Mouse (Mus musculus) skeletal muscle tissue, postnatal 0 days (tissue): ENCODE measurements around the gene 1300017J02Rik. TPM values are rescaled to one million over a fixed set of nuclear protein-coding genes. Genes with fewer than 3 reads are reported as not detected.

ENCODE experiments used
- polyA plus RNA-seq: library from polyadenylated mRNA; unstranded; fragments of >200 nt; fragmentation: Nextera tagmentation; extraction: Ambion mirVana; gene quantifications from 2 replicates; pipeline ENCODE4 v1.2.1, GENCODE M21; 2015

Gene 1300017J02Rik
- polyA plus RNA-seq = 1.4 and 2.1 TPM in 2 replicates

DNA sequence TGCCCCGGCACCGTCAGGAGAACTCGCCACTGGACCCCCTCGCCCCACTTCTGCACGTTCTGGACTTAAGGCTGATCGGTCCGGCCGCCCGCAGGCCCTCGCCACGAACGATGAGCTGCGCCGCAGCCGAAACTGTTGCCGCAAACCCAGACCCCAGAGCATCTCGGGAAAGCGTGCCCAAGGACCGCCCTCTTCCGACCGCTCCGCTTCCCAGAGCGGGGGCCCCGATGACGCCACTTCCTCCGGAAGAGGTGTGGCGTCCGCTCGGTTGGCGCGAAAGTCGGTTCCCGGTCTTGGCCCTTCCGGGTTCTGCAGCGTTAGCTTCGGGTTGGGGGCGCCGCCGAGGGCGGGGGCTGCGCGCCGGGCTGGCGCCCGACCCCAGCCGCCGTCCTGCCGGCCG, at the start of gene 1300017J02Rik, which contains the start of gene Topbp1:
Gene 1300017J02Rik, minus strand, starts transcription at position 156 of the 400 bp plus-strand sequence.
Gene Topbp1, plus strand, starts transcription at position 289 of the 400 bp plus-strand sequence.

DNA sequence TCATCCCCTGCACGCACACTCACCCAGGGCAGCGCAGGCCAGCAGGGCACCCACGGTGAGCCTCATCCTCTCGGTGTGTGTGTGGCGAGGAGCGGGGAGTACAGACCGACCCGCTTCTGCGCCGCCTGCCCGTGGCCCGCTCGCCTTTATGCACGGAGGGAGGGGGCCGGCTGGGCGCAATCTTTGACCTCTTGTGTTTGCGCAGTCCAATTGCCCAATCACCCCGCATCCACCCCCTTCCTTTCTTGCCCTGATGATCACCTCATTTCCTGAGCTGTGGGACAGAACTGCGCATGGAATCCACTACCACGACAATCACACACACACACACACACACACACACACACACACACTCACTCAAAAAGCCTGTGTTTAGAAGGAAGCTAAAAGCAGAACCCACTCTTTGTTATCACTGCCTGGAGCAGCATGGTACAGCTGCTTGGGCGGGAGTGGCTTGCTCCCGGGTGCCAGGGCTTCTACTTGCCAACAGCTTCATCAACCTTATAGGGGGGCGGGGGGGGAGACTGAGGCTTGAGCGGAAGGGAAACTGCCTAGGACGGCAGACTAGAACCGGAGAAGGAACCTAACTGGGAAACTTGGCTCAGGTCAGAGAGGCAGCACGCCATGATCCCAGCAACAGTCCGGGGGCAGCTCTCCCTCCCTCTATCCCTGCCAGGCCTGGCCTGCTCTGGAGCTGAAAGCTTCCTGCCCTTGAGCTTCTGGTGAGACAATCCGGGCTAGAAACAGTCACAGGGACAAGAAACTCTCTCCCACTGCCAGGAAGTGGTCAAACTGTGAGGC, 74.5 kb downstream of the 1300017J02Rik start, which contains the start of the genes Gm20425 and Trf:
Gene Gm20425, minus strand, starts transcription at position 157 of the 801 bp plus-strand sequence.
Gene Trf, minus strand, starts transcription at position 294 of the 801 bp plus-strand sequence.

GRCm38 (mm10) chr9:103201561-103202260, 103.2 kb downstream of the 1300017J02Rik start, which contains the start of gene Srprb:
TSS of gene Srprb (minus strand) at chr9:103202137.

Other genes with a start within 250 kb of the 1300017J02Rik start
- gene Rab6b, start 193.3 kb downstream of the 1300017J02Rik start, polyA plus RNA-seq = 2.4 and 2.8 TPM in 2 replicates
- 21.9 and 24.7 TPM in 2 replicates for gene Srprb, start 102.9 kb downstream of the 1300017J02Rik start, polyA plus RNA-seq
- 3.7 and 6.4 TPM in 2 replicates for gene Gm20425, start 74.8 kb downstream of the 1300017J02Rik start, polyA plus RNA-seq
- gene Trf, start 74.6 kb downstream of the 1300017J02Rik start, polyA plus RNA-seq = 77.2 and 686 TPM in 2 replicates
- gene Topbp1, start 133 bp upstream of the 1300017J02Rik start, polyA plus RNA-seq = 13.1 and 13.4 TPM in 2 replicates
- 68.8 and 69.7 TPM in 2 replicates for gene Cdv3, start 60.8 kb upstream of the 1300017J02Rik start, polyA plus RNA-seq
- 0.27 and 0.72 TPM in 2 replicates for gene Bfsp2, start 175.3 kb upstream of the 1300017J02Rik start, polyA plus RNA-seq